Mouse (Mus musculus): ENCODE data around the gene Mkln1.

DNA sequence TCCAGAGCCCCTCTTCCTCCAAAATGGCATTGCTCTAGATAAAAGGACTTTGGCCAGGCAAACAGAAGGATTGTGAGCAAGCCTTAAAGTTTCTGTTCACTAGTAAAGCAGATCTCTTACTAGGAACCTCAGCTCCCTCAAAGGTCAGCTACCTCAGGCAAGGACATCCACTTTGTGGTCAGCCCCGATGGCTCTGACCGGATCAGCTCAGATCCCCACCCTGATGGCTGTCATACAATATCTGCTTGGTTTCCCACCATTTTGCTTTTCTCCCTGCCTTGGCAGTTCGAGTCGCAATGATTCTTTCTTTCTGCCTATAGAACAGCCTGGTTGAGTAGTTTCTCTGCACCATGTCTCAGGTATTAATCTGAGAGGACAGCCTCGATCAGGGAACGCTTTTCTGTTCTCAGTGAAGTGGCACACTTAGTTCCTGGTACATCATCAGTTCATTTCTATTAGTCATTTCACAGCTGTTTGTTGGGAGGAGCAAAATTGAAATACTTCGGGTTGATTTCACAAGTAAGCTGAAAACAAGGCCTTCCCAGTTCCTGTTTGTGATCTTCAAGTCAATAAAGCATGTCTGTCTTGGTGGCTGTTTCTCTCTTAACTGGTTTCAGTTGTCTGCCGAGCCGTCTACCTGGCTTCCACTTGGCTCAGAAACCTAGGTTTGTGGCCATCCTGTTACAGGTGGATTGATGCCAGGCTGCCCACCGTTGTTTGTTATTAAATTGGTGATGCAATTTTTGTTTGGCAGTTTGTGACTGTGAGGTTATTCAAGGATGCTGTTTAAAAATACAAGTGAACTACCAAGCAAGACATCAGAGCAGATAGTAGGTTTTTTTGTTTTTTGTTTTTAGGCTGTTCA lies 13.0 kb upstream of the Mkln1 start:
- TF ChIP-seq CTCF (IDR thresholded peaks at IDR 0.05; ENCODE audit: borderline replicate concordance, control insufficient read depth, extremely low read depth, insufficient read depth, low read length, poor library complexity) (no peak), POLR2A (IDR thresholded peaks at IDR 0.05; ENCODE audit: control insufficient read depth, extremely low read depth, insufficient read depth, low read length, poor library complexity) (no peak)

Data from thymus, adult 2 months (tissue).